Mouse (Mus musculus) MEL-GATA-1-ER (cell line): ENCODE results near the gene Stk11.
A peak's percentile ranks its signal among the peaks of the same experiment; 100 is the strongest.

ENCODE experiments used
- DNase-seq: peaks from one replicate; pipeline ENCODE4 v3.0.0-alpha.2; 2012; ENCODE audit warnings: low read depth; ENCODE audit errors: extremely low read depth

The Stk11 gene

DNA sequence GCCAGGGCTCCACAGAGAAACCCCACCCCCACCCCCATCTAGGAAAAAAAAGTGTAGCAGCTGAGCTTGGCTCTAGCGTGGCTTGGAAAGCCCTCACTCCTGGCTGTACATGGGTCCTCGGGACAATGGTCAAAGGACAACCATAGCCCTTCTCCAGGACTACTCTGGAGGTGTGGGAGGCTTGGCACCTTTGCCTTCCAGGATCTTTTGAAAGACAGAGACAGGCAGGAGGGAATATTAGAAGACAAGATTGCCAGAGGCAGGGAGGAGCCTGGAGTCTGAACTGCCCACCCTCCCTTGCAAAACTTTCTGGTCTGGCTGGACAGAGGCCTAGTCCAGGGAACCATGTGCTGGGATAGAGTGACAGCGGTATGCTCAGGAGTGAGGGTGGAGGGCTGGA is 20.9 kb upstream of the Stk11 start:
- no peak for DNase-seq

DNA sequence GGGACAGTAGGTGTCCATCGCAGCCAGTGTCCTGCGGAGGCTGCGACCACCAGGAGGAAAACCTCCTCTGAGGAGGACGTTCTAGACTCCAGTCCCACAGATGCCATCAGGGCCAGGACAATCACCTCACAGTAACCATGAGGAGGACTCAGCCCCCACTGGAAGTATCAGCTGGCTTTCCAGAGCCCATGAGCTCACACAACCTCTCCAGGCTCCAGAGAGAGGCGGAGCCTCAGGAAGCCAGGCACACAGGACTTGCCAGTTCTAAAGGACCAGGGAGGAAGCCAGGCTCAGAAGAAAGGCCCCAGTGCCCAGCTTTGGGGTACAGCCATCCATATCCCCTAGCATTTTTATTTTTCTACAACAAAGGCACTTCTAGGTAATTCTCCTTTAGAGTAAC is 20.1 kb upstream of the Stk11 start:
- no peak for DNase-seq

DNA sequence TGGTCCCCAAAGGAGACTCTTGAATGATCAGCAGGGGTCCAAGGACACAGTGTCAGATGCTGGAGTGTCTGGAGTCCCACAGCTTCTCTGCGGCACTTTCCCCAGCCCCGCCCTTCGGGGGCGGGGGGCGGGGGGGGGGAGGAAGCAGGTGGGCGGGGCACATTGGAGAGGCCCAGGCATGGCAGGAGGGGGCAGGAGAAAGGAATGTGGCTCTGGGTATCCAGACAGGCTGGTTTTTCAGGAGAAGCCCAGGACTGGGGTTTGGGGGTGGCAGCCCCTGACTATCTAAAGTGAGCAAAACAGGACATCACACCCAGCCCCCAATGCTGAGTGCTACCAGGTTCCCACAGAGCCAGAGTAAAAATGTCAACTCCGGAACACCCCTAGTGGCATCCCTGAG is 18.3 kb upstream of the Stk11 start:
- no peak for DNase-seq

DNA sequence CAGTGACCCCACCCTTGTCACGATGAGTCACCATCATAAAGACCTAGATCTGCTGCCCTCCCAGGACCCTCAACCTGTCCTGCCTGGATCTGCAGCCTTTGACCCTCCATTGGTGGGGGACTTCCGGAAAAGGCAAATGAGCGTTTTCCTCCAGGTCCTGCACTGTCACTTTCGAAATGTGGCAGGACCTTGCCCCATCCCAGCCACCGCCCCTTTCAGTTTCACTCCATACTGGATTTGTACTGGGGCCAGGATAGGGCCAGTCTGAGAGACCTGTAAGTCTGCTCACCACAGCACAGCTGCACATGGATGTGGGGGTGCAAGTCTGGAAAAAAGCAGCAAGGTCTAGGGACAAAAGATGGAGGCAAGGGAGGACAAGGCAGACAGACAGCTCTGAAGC is 17.0 kb upstream of the Stk11 start:
- no peak for DNase-seq

DNA sequence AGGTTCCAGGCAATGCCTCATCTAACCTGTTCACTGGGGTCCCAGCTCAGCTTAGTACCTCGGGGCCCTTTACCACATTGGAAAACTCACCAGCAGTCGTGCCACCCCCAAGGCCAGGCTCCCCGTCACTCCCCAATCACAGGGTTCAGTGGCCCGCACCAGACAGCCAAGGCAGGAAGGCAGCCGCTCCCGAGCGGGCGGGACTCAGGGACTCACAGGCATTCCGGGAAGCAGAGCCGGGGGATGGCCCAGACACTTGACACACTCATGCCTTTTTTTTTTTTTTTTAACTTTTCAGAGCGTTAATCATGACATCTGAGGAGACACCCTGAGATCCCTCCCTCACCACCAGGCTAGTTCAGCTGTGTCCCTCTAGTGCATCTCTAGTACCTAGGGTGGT is 14.6 kb upstream of the Stk11 start:
- no peak for DNase-seq

DNA sequence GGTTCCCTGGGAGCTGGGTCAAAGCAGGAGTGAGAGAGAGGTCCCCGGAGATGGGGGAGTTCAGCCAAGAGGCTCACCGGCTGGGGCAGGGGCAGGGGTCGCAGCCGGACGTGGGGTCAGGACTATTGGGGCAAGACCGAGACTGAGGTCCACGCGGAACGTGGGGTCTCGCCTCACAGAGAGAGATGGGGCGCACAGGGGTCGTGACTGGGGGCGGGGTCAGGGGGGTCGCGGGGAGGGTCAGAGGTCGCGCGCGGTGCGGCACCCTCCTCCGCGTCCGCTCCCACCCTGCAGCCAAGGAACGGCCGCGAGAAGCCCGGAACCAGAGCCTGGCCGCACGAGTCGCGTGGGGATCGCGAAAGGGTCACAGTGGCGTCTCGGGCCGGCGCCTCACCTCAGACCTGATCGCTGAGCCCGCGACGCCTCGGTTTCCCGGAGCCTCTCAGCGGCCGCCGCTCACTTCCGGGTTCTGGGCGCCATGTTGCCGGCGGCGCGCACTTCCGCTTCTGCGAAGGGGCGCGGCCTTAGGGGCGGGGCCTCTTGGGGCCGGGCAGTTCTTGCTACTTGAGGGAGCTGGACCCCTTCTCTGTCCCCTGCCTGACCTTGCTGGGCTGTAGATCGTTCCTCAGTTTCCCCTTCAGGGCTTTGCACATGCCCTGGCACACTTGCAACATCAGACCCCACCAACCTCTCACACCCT is 13.2 kb upstream of the Stk11 start:
- DNase-seq, result peak; percentile 47

DNA sequence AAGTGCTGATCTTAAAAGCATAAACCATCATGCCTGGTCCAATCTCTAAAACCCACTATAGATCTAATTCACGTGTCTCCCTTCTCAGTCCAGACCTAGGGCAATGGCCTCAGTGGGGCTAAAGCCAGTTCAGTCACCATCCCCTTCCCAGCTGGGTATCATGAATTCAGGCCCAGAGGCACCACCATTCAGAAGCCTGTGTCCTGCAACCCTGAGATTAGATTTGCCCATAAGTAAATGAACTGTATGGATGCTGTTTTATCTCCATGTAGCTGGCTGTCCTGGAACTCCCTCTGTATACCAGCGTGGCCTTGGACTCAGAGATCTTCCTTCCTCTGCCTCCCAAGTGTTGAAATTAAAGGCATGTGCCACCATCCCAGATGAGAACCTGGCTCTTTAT is 12.6 kb upstream of the Stk11 start:
- no peak for DNase-seq

DNA sequence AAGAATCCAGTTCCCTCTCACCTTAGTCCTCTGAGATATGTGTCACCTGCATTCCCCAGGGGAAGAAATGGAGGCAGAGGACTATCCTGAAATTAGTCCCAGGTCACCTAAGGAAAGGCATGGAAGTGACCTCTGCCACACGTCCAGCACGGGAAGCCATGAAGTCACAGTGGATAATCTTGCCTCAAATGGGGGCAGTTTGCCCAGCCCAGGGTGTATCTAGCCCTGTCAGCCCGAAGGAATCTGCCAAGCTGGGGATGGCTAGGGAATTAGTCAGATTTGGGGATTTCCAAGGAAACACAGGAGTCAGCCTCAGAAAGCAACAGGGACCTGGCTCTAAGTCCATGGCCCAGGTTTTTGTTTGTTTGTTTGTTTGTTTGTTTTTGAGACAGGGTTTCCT is 11.4 kb upstream of the Stk11 start:
- DNase-seq, result no peak

DNA sequence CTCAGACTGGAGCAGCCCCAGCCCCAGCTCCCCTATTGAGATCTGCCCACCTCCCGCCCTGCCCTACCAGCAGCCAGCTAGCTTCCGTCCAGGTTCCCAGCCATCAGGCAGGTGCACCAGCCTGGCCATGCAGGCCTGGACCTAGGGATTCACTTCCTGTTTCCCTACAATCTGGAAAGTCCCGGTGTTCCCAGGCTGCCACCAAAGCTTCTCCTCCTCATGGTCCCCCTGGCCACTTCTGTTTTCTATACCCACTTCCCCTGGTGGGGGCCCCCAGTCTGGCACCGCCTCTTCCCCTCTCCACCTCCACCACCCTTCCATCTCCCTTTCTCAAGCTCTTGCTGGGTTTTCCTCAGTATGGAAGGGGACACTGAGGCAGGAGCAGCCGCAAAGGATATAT is 10.1 kb upstream of the Stk11 start, which contains the start of gene Sbno2:
Gene Sbno2 (minus strand): TSS at position 112 of the 400 bp plus-strand sequence.
- DNase-seq, result no peak

DNA sequence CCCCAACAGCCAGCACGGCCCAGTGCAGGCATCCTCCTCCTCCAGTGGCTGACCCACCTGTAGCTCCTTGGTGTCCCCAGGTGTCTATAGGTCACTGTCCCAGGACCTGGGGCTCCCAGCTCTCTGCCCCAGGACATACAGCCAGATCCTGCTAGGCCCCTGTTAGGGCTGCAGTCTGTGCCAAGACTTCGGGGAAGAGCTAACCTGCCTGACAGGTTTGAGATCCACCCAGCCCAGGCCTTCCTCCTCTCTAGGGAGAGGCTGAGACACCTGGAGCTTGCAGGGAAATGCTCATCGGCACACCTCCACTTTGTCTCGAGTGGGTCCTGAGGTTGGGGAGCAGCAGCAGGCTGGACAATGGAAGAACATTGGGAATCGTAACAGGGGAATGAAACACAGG is 9.7 kb upstream of the Stk11 start:
- no peak for DNase-seq

DNA sequence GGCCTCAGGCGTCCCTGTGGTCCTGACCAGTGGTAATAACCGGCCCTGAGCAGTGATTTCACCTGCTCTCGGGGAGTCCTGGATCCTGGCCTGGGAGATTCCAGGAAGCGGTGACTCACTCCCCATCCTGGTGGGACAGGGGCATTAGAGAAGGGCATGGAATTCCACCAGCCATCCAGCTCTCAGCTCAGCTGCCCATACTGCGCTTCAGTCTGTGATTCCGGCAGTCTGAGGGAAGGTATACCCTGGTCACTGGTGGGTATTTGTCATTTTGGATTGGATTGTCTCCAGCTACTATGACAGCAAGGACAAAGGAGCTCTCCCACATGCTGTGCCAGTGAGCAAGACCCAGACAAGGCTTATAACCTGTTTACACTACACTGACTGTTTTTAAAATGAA is 7.9 kb upstream of the Stk11 start:
- no peak for DNase-seq

DNA sequence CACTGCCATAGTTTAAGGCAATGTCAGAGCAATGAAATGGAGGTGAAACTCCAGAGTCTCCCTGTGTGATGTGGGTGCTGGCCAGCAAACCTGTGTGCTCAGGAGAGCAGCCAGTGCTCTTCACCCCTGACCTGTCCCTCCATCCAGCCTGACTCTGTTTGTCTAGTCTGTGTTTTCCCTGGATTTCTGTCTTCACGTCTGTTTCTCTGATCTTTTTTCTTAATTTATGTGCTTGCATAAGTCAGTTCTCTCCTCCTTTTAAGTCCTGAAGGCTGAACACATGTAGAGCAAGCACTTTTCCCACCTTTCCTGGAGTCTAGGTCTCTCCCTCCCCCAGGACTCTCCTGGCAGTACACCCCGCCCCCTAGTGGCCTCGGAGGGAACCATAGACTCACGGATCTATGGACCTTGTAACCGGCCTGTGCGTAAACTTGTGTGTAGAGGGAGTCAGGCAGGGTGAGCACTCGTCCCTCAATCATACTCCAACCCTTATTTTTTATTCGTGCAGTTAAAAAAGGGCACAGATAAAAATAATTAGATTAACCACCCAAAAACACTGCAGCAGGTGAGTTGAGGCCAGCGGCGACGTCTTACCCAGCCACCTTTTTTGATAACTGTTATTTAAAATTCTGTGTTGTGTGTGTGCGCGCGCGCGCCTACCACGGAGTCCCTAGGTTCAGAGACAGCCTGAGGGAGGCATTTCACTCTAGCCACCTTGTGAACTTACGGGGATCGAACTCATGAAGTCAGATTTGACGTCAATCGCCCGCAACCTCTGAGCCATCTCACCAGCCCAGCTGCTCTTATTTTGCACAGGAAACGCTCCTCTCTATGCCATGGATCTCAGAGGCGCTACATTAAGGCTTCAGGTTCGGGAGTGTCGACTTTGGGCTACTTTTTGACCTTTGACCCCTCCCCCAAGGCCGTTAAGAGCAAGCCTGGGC is 990 bp upstream of the Stk11 start:
- peak; percentile 76 for DNase-seq

DNA sequence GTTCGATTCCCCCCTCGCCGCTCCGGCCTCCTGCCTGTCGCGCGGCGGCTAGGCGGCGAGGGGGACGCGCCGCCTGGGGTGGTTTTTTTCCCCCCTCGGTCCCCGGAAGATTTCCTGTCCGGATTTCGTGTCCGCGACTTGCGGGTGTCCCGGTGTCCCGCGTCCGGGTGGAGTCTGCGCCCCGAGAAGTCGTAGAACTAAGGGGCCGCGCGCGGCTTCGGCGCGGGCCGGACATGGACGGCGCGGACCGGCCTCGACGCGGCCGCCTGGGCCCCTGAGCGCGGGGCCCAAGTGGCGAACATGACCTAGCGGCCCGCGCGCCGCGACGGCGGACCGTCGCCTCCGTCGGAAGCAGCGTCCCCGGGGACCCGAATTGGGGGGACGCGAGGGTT is 337 bp downstream of the Stk11 start:
- DNase-seq, result no peak

DNA sequence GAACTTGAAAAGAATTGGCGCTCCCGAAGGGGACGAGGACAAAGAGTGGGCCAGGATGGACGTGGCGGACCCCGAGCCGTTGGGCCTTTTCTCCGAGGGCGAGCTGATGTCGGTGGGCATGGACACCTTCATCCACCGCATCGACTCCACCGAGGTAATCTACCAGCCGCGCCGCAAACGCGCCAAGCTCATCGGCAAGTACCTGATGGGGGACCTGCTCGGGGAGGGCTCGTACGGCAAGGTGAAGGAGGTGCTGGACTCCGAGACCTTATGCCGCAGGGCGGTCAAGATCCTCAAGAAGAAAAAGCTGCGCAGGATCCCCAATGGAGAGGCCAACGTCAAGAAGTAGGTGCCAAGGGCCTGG is 942 bp downstream of the Stk11 start:
- DNase-seq, result no peak

DNA sequence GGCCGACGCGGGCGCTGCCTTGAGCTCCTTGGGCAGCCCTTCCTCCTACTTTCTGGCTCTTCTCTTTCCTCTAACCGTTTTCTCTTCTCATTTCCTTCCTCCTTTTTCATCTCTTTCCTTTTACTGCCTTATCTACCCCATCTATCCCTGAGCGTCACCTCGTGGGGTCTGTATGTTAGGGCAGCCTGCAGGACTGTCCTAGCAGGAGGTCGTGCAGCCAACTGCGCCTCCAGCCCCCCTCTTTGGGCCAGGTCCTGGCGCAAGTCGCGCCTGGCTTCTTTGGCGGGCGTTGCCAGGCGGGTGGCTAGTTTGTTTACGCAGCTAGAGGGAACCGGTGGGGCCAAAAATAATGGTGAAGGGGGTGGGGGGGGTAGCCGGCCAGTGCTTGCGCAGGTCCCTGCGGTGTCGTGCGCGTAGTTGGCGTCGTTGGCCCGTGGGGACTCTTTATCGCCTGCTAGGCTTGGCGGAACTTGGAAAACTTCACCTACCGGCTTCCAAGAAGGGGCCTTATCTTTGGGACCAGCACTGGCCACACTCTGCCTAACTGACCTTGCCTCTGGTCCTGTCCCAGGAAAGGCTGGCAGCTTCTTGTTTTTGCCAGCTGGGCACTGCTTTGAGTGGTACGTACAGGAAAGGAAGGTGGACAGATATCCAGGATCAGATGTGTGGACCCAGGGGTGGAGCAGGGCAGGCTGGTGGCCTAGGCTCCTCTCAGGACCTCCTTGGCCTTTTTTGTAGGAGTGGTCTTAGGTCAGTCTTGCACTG is 1.5 kb downstream of the Stk11 start:
- peak; percentile 57 for DNase-seq

DNA sequence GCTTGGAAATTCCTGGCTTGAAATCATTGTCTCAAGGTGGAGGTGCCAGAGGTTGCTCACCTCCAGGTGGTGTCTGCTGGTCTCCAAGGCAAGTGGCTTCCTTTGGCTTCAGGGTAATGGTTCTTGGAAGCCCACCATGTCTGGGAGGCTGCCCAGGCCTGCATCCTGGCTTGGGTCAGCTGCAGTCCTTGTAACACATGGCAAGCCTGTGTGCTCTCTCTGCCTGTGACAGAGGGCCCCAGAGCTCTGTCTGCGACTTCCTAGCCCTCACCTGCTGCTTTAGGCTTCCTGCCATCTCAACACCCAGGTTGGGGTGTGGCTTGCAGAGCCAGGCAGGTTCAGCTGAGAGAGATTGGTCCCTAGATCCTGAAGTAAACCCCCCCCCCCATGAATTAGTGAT is 2.1 kb downstream of the Stk11 start:
- no peak for DNase-seq

DNA sequence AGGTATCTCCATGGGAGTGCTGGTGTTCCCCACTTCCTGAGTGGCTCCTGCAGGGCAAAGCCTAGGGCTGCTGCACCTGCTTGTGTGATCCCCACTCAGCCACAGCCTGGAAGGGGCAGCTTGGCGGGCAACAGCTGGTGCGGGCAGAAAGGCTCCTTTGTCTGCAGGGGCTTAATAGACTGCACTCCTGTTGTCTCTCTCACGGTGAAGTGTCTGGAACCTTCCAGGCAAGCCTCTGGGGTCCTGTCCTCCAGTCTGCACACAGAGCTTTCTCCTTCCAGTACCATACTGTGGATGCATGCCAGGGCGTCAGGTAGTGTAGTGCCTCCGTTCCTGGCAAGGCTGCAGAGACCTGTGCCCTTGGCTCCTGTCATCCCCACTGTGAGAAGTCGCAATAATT is 2.9 kb downstream of the Stk11 start:
- DNase-seq, result no peak

DNA sequence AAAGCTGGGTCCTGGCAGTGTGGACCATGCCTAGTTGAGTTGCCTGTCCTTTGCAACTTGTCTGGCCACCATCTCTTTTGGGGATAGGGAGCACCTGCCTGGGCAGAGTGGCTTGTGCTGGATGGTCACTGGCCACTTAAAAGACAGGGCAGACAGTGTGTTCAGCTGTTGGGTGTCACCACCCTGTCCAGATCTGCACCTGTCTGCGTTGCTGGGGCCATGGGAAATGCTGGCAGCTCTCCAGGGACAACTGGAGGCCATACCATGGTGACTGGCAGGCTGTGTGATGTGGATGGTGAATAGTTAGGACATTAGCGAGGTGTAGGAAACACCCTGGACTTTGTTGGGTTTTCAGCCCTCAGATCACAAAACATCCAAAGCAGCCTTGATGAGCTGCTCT is 4.5 kb downstream of the Stk11 start:
- DNase-seq, result no peak

DNA sequence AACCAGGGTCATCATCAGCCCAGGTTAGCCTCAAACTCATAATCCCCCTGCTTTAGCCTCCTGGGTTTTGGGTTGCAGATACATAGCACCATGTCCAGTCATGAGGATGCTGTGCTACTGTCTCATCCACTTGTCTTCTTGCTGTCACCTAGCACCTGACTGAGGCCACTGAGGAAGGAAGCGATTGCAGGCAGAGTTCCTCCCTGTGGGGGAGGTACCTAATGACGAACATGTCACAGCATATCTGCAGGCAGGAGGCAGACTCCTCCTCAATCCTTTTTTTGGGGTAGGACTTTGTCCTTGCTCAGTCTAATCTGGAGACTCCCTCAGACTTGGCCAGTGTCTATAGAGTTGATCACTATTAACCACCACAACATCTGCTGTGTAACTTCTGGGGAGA is 6.0 kb downstream of the Stk11 start:
- DNase-seq, result no peak

DNA sequence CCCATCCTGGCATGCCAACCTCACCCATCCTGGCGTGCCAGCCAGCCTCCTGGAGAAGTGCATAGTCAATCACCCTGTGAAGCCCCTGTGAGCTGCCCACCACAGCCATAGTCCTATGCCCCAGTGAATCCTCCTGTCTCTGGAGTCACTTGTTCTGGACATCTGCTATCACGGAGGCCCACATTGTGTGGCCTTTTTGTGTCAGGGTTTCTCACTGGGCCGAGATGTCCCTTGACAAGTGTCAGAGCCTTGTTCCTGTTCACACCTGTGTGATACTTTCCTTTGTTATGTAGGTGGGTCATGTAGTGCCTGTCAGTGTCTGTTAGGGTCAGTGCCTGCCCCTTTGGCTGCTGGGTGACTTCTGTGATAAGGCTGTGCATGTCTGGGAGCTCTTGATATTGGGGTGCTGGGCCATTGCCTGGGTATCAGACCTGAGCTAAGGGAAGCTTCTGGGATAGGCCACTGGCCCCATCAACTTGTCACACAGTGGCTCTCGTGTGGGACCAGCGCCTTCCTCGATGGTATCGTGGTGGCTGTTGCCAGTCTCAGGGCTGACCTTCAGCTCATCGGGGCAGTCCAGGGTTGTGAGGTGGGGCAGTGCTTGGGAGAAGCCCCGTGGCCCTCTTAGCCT is 8.4 kb downstream of the Stk11 start:
- DNase-seq, result no peak

DNA sequence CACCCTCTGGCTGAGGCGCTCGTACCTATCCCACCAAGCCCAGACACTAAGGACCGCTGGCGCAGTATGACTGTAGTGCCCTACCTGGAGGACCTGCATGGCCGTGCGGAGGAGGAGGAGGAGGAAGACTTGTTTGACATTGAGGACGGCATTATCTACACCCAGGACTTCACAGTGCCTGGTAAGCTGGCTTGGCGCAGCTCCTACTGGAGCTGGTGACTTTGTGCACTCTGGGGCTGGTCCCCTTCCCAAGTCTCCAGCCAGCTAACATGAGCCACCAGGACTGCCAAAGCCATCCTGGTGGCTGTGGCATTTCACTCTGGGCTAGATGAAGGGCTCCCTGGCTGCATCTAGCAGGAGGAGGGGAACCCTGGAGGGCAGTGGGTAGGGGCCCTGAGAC is 12.3 kb downstream of the Stk11 start:
- DNase-seq, result no peak

DNA sequence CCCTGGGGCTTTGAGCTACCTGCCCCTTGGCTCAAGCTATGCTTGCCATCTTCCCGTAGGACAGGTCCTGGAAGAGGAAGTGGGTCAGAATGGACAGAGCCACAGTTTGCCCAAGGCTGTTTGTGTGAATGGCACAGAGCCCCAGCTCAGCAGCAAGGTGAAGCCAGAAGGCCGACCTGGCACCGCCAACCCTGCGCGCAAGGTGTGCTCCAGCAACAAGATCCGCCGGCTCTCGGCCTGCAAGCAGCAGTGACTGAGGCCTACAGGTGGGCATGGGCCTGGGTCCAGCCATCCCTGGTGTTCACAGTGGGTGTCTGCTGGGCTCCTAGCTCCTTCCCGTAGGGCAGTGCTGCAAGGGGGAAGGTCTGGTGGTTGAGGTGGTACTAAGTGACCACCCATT is 14.2 kb downstream of the Stk11 start:
- no peak for DNase-seq
